Mouse (Mus musculus): ENCODE data around the gene Fam169a. TPM values are rescaled to one million over a fixed set of nuclear protein-coding genes. Genes with fewer than 3 reads are reported as not detected.
"Not testable (repeated sequence)": the region's sequence is repeated elsewhere in the genome, so short reads cannot be mapped to it uniquely, and the experiment has no call there.

Gene Fam169a
- polyA plus RNA-seq, 1 experiment from 2014 or later = 3.9 TPM

DNA sequence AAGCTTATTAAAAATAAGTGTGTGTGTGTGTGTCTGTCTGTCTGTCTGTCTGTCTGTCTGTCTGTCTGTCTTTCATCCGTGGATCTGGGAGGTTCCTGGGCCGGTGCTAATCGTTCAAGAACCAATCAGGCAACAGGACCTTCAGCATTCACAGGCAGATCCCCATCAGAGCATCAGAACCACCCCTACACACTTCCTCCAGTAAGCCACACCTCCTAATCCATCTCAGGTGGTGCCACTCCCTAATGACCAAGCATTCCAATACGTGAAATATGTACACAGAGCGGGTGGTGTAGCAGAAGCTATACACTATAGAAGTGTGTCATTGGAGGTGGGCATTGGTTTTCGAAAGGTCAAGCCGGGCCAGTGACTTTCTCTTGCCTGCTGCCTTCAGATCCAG is 15.3 kb downstream of the Fam169a start:
- H3K36me3 ChIP-seq = no peaks in the 10 kb centered on the region
- H3K4me3 ChIP-seq = no peak overlapping the region
- H3K4me1 ChIP-seq = no peaks in the 10 kb centered on the region
- H3K4me2 ChIP-seq (replicated peaks) = no peak overlapping the region
- no peak overlapping the region for H3K27ac ChIP-seq
- no peak overlapping the region for H3K9ac ChIP-seq
- no peaks in the 10 kb centered on the region for H3K9me3 ChIP-seq
- no peak for ATAC-seq (ENCODE audit: low FRiP score, low read depth)
- 90% methylated on average over 7 of the region's 7 CpGs for WGBS
- H3K27me3 ChIP-seq = no peaks in the 10 kb centered on the region

DNA sequence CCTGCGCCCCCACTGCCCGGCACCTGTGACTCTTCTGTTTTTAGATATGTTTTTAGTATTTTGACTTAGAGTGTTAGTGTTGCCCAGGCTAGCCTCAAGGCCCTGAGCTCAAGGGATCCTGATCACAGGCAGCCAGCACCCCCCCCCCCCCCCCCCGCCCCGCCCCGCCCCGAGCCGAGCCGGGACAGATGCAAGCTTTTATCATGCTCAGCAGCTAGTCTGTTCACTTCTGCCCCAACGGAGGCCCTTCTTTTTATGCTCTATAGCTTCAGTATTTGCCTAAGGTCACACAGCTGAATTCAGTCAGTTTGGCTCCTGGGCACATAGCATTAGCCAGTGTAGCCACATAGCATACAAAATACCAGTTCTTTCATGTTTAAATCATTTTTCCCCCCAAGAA is 19.2 kb downstream of the Fam169a start:
- Histone ChIP-seq H3K9me3 (no peaks in the 10 kb centered on the region), H3K27me3 (no peaks in the 10 kb centered on the region), H3K27ac (no peak overlapping the region), H3K9ac (no peak overlapping the region), H3K4me1 (no peaks in the 10 kb centered on the region), H3K4me2 (replicated peaks) (no peak overlapping the region), H3K36me3 (no peaks in the 10 kb centered on the region), H3K4me3 (no peak overlapping the region)
- 88% methylated on average over 7 of the region's 9 CpGs for WGBS
- ATAC-seq (ENCODE audit: low FRiP score, low read depth) = no peak

DNA sequence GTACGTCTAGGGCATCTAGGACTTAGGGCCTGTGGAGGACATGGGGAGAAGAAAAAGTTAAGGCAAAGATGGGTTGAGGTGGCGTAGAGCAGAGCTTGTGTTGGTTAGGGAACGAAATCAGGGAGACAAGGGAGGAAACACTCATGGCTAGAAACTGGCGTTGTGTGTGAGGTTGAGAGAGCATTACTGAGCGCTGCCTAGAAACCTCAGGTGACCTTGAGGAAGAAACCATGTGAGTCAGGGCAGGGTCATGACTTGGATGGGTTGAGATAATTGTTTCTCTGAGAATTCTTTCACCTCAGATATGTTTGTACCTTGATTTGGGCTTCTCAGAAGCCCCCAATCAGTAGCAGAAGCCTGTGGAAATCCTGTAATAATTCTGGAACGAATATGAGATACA is 20.3 kb downstream of the Fam169a start:
- H3K4me2 ChIP-seq (replicated peaks) = no peak overlapping the region
- no peak overlapping the region for H3K27ac ChIP-seq
- no peak for ATAC-seq (ENCODE audit: low FRiP score, low read depth)
- no peak overlapping the region for H3K4me3 ChIP-seq
- no peak overlapping the region for H3K9ac ChIP-seq
- H3K36me3 ChIP-seq = no peaks in the 10 kb centered on the region
- WGBS = 94% methylated on average over 6 of the region's 6 CpGs
- no peaks in the 10 kb centered on the region for H3K9me3 ChIP-seq
- no peaks in the 10 kb centered on the region for H3K4me1 ChIP-seq
- no peaks in the 10 kb centered on the region for H3K27me3 ChIP-seq

DNA sequence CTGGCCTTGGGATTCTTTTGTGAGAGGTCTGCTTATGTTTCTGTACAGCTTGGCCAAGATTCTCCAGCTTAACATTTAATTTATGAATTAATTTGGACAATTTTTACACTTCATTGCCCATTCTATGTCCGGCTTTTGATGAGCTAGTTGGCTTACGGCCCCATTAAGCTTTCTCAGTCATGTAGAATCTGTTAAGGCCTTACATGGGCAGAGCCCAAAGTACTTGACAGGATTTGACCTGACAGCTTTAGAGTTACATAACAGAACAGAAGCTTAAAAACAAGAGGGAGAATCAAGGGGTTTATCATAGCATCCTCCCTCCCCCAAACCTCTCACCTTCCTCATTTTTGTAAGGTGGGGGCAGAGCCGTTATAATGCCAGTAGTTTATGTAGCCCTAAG is 21.1 kb downstream of the Fam169a start:
- Histone ChIP-seq H3K27ac (no peak overlapping the region), H3K9ac (no peak overlapping the region), H3K4me2 (replicated peaks) (no peak overlapping the region), H3K4me1 (no peaks in the 10 kb centered on the region), H3K4me3 (no peak overlapping the region), H3K9me3 (no peaks in the 10 kb centered on the region), H3K27me3 (no peaks in the 10 kb centered on the region), H3K36me3 (no peaks in the 10 kb centered on the region)
- WGBS = 88% methylated on average over 3 of the region's 3 CpGs
- ATAC-seq (ENCODE audit: low FRiP score, low read depth) = no peak

DNA sequence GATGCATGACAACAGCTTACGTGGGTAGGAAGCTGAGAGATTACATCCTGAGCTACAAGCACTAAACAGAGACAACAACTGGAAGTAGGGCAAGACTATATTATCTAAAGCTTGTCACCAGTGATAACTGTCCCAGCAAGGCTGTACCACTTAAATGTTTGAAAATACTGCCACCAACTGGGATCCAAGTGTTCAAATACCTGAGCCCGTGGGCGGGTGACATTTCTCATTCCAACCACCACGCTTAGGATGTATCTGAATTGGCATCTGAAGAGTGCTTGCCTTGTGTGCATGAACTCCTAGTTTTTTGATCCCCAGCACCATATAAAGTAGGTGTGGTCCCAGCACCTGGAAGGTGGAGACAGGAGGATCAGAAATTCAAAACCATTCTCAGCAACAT is 28.6 kb downstream of the Fam169a start:
- ATAC-seq (ENCODE audit: low FRiP score, low read depth) = no peak
- H3K4me2 ChIP-seq (replicated peaks) = no peak overlapping the region
- no peaks in the 10 kb centered on the region for H3K9me3 ChIP-seq
- 0 out of 2 replicates have a peak, but pooled peaks cover 4% of the 10 kb centered on the region for H3K36me3 ChIP-seq
- H3K9ac ChIP-seq = no peak overlapping the region
- no peaks in the 10 kb centered on the region for H3K4me1 ChIP-seq
- no peak overlapping the region for H3K4me3 ChIP-seq
- no peaks in the 10 kb centered on the region for H3K27me3 ChIP-seq
- H3K27ac ChIP-seq = no peak overlapping the region
- WGBS = 88% methylated on average over 4 of the region's 4 CpGs

DNA sequence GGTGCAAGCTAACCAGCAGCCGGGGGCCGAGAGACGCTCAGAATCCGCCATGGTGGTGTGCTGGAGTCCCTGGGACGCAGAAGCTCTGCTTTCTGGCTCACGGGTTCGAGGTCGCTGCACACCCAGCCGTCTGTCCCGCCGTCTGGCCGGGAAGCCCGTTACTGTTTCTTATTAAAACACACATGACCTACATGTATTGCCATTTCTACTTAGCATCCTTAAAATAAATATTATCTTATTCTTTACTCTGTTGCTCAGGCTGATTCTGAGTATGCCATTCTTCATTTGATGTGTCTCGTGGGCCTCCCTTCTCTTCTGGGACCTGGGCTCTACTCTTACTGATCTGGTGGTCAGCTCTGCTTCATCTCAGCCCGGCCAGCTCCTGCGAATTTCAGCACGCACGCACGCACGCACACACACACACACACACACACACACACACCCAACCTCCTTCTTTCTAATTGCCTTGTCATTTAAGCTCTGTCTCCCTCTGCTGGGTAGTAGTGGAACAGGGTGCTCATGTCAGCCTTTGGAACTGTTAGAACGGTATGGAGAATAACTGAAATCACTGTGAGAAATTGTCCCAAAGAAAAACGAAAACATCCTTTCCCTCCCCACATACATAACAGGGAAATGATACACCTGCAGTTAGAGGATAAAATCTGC is 32.2 kb downstream of the Fam169a start, which contains the start of gene Gm6169:
Gene Gm6169 (minus strand): TSS at position 51 of the 666 bp plus-strand sequence.
- Histone ChIP-seq H3K4me3 (no peak within 1 kb of the TSS), H3K9ac (no peak within 1 kb of the TSS), H3K4me1 (no peaks in the 10 kb centered on the region), H3K4me2 (replicated peaks) (no peak within 1 kb of the TSS), H3K27ac (no peak within 1 kb of the TSS), H3K9me3 (no peaks in the 10 kb centered on the region), H3K27me3 (no peaks in the 10 kb centered on the region), H3K36me3 (no peaks in the 10 kb centered on the region)
- 82% methylated on average over 22 of the region's 22 CpGs for WGBS
- ATAC-seq (ENCODE audit: low FRiP score, low read depth) = no peak

DNA sequence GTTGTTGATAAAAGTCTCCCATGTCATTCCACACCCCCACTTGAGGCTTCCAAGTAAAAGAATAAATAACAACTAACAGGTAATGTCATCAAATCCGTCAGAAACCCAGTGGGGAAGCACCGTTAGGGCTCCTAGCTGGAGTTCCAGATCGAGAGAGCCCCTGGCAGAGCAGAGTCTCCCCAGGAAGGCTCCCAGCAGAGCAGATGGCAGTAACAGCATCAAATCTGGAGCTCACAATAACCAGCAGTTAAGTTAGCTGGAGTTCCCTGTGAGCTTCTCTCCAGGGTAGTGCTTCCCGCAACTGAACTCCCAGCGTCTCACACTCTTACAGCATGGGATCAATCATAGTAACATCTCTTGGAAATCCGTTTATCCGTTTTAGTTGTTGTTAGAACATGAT is 37.9 kb downstream of the Fam169a start:
- Histone ChIP-seq H3K27me3 (no peaks in the 10 kb centered on the region), H3K9ac (no peak overlapping the region), H3K27ac (no peak overlapping the region), H3K4me2 (replicated peaks) (no peak overlapping the region), H3K4me1 (no peaks in the 10 kb centered on the region), H3K4me3 (no peak overlapping the region), H3K9me3 (no peaks in the 10 kb centered on the region), H3K36me3 (peaks cover 2% of the 10 kb centered on the region; the same call in 1 of the 2 replicates)
- 74% methylated on average over 7 of the region's 7 CpGs for WGBS
- ATAC-seq (ENCODE audit: low FRiP score, low read depth) = no peak

DNA sequence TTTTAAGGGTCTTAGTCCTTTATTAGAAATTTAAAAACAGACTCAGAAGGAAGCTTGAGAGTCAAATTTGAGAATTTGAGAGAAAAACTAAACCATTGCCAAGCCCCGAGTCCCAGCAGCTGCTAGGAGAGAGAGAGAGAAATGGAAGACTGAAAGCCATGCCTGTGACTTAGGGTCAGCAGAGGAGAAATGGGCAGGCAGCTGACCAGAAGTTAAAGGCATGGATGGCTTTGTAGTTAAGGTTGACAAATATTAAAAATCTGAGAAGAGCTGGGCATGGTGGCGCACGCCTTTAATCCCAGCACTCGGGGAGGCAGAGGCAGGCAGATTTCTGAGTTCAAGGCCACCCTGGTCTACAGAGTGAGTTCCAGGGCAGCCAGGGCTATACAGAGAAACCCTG is 40.6 kb downstream of the Fam169a start:
- H3K9ac ChIP-seq; H3K27me3 ChIP-seq; H3K4me2 ChIP-seq (replicated peaks); H3K4me3 ChIP-seq; ATAC-seq (ENCODE audit: low FRiP score, low read depth); H3K27ac ChIP-seq; H3K9me3 ChIP-seq; H3K4me1 ChIP-seq: not testable (repeated sequence)
- H3K36me3 ChIP-seq = peaks cover 10% of the 10 kb centered on the region
- WGBS = 89% methylated on average over 4 of the region's 4 CpGs

DNA sequence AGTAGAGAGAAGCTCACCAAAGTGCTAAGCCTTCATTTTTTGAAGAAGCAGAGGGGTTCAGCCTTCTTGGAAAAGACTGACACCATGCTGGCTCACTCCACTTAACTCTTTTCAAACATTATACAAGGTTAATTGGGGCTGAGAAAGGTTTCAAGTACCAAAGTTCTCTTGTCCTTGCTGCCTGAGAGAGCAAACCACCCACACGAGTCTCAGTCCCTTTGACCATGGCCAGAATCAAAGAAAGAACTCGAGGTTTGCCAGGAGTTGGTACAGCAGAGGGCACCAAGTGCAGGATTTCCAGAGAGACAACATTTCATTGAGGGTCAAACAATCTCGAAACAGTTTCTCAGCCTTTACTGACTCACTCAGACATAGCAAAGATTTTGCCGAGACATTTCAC is 42.0 kb downstream of the Fam169a start:
- Histone ChIP-seq H3K4me3 (no peak overlapping the region), H3K27ac (no peak overlapping the region), H3K27me3 (no peaks in the 10 kb centered on the region), H3K4me2 (replicated peaks) (no peak overlapping the region), H3K36me3 (peaks cover 18% of the 10 kb centered on the region), H3K9me3 (no peaks in the 10 kb centered on the region), H3K4me1 (no peaks in the 10 kb centered on the region), H3K9ac (no peak overlapping the region)
- 82% methylated on average over 4 of the region's 4 CpGs for WGBS
- ATAC-seq (ENCODE audit: low FRiP score, low read depth) = no peak

DNA sequence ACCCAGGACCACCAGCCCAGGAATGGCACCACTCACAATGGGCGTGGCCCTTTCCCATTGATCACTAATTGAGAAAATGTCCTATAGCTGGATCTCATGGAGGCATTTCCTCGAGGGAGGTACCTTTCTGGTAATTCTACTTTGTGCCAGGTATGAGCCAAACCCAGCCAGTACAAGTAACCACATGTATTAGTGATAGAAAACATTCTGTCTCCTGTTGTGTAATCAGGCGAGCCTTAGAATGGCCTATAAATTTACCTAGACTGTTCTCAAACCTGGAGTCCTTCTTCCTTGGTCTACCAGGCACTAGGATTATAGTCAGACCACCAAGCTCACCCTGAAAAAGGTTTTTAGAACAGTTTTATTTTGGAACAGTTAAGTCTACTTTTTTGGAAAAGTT is 54.3 kb downstream of the Fam169a start:
- H3K4me3 ChIP-seq = no peak overlapping the region
- 60% methylated on average over 3 of the region's 3 CpGs for WGBS
- no peaks in the 10 kb centered on the region for H3K27me3 ChIP-seq
- no peak overlapping the region for H3K27ac ChIP-seq
- H3K4me1 ChIP-seq = no peaks in the 10 kb centered on the region
- peaks cover 16% of the 10 kb centered on the region for H3K36me3 ChIP-seq
- H3K4me2 ChIP-seq (replicated peaks) = no peak overlapping the region
- no peak for ATAC-seq (ENCODE audit: low FRiP score, low read depth)
- no peaks in the 10 kb centered on the region for H3K9me3 ChIP-seq
- H3K9ac ChIP-seq = no peak overlapping the region

DNA sequence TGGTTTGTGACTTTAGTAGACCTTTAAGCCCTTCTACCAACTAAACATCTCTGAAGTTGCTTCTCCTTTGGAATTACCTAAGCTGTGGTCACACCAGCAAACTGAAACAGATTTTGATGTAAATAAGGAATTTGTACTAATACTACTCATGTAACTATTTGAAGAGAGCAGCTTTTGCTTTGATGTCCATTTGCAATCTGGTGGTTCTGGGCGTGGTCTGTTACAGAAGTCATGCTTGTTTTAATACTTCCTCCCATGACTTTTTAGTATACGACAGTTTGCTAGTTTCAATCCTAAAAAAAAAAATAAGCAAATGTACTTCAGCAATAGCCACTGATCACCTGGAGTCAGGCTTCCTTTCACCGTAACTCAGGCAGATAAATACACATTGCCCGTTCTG is 62.6 kb downstream of the Fam169a start:
- not testable (repeated sequence) for ATAC-seq (ENCODE audit: low FRiP score, low read depth)

DNA sequence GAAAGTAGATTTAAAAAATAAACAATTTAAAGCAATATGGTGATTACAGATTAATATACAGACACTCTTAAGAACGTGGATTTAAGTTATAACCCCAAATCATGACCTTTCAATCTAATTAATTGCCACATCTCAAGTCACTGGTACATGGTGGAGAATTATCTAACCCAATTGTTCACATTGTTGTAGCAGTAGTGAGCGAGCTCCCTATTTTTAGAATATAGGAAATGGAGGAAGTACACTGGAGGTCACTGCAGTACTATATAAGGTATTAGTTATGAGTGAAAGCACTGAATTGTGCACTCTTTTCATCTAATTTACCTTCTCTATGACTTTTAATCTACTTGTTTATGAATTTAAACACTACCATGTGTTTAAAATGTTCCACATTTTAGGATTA is 63.3 kb downstream of the Fam169a start:
- not testable (repeated sequence) for H3K4me1 ChIP-seq; H3K9me3 ChIP-seq; H3K4me3 ChIP-seq; ATAC-seq (ENCODE audit: low FRiP score, low read depth); H3K27ac ChIP-seq; H3K27me3 ChIP-seq; H3K9ac ChIP-seq; H3K4me2 ChIP-seq (replicated peaks)
- no CpG with 5 or more reads among the region's 2 CpGs for WGBS
- peaks cover 30% of the 10 kb centered on the region for H3K36me3 ChIP-seq

More for the DNA sequence above, 62.6 kb downstream of the Fam169a start:
- not testable (repeated sequence) for H3K4me2 ChIP-seq (replicated peaks); H3K27me3 ChIP-seq; H3K9me3 ChIP-seq; H3K9ac ChIP-seq; H3K4me1 ChIP-seq; H3K27ac ChIP-seq; H3K4me3 ChIP-seq
- H3K36me3 ChIP-seq = peaks cover 27% of the 10 kb centered on the region
- WGBS = 87% methylated on average over 4 of the region's 4 CpGs
